Mouse (Mus musculus) heart, postnatal 25 days (tissue): ENCODE measurements at regions not wholly inside any gene's neighbourhood (a gene's known extent, or its start where the extent isn't known, plus 50 kb on each side); places are given as distances from the start of the nearest gene placed in this dataset.

ENCODE experiments used
- DNase-seq: peaks from one replicate; pipeline ENCODE4 v3.0.0; 2022; ENCODE audit warnings: low spot score
- intact Hi-C: fragments of 180-260 bp; cut with DNase I; formaldehyde crosslinking; loops from one replicate; pipeline ENCODE4 v1.15.1; 2025

- no peak for DNase-seq
- intact Hi-C loops = no loop called here
Measured at GRCm38 (mm10) chr6:52368734-52369412, 55.6 kb downstream of the Evx1 start.

- DNase-seq = no peak
- intact Hi-C loops = no loop called here
Measured at GRCm38 (mm10) chr6:52370806-52371360, 57.6 kb downstream of the Evx1 start.

GRCm38 (mm10) chr6:52379146-52379545 is 65.8 kb downstream of the Evx1 start:
- DNase-seq = no peak
- intact Hi-C loops = no loop called here

GRCm38 (mm10) chr6:52379588-52379987 is 66.3 kb downstream of the Evx1 start:
- intact Hi-C loops = no loop called here
- no peak for DNase-seq

- no peak for DNase-seq
Measured at GRCm38 (mm10) chr6:52385044-52385443, 71.7 kb downstream of the Evx1 start.

GRCm38 (mm10) chr6:52401404-52401803 is 88.1 kb downstream of the Evx1 start:
- intact Hi-C loops = no loop called here
- DNase-seq = no peak

More at GRCm38 (mm10) chr6:52385044-52385443, 71.7 kb downstream of the Evx1 start:
- intact Hi-C loops = no loop called here

GRCm38 (mm10) chr6:52409991-52410390 is 96.7 kb downstream of the Evx1 start:
- DNase-seq = no peak
- intact Hi-C loops = no loop called here

GRCm38 (mm10) chr6:52410711-52411110 is 97.4 kb downstream of the Evx1 start:
- no peak for DNase-seq
- intact Hi-C loops = no loop called here

GRCm38 (mm10) chr6:52411302-52411701 is 98.0 kb downstream of the Evx1 start:
- DNase-seq = no peak
- intact Hi-C loops = no loop called here

GRCm38 (mm10) chr6:52413639-52414038 is 100.3 kb downstream of the Evx1 start:
- intact Hi-C loops = no loop called here
- DNase-seq = no peak

- no peak for DNase-seq
- intact Hi-C loops = no loop called here
Measured at GRCm38 (mm10) chr6:52415341-52415946, 102.1 kb downstream of the Evx1 start.

GRCm38 (mm10) chr6:52416491-52416890 is 103.2 kb downstream of the Evx1 start:
- intact Hi-C loops = no loop called here

GRCm38 (mm10) chr6:52417439-52418124 is 104.3 kb downstream of the Evx1 start:
- intact Hi-C loops = no loop called here
- no peak for DNase-seq

More at GRCm38 (mm10) chr6:52416491-52416890, 103.2 kb downstream of the Evx1 start:
- no peak for DNase-seq

GRCm38 (mm10) chr6:52418451-52419170 is 105.3 kb downstream of the Evx1 start:
- peak; percentile 22 for DNase-seq
- intact Hi-C loops = no loop called here

GRCm38 (mm10) chr6:52420276-52420970 is 107.1 kb downstream of the Evx1 start:
- intact Hi-C loops = no loop called here
- DNase-seq = no peak

GRCm38 (mm10) chr6:52421771-52422170 is 108.5 kb downstream of the Evx1 start:
- intact Hi-C loops = no loop called here
- DNase-seq = no peak

GRCm38 (mm10) chr6:52422686-52423085 is 109.4 kb downstream of the Evx1 start:
- no peak for DNase-seq
- intact Hi-C loops = no loop called here

GRCm38 (mm10) chr6:52423581-52424107 is 110.3 kb downstream of the Evx1 start:
- DNase-seq = no peak
- intact Hi-C loops = no loop called here

- intact Hi-C loops = no loop called here
- DNase-seq = no peak
Measured at GRCm38 (mm10) chr6:52424440-52424839, 111.1 kb downstream of the Evx1 start.
